Mouse (Mus musculus) bone marrow macrophage, adult 2 months (primary cell): Measurements from ENCODE around the gene Hist1h3i.

Experiments
- CTCF ChIP-seq: IDR thresholded peaks from 2 replicates; pipeline ENCODE4 v1.5.1; 2012; ENCODE audit warnings: low read depth, mild to moderate bottlenecking, low read length, moderate library complexity
- POLR2A ChIP-seq: IDR thresholded peaks from 2 replicates; pipeline ENCODE4 v1.6.1; 2012; ENCODE audit warnings: mild to moderate bottlenecking, low read depth, low read length, borderline replicate concordance

DNA sequence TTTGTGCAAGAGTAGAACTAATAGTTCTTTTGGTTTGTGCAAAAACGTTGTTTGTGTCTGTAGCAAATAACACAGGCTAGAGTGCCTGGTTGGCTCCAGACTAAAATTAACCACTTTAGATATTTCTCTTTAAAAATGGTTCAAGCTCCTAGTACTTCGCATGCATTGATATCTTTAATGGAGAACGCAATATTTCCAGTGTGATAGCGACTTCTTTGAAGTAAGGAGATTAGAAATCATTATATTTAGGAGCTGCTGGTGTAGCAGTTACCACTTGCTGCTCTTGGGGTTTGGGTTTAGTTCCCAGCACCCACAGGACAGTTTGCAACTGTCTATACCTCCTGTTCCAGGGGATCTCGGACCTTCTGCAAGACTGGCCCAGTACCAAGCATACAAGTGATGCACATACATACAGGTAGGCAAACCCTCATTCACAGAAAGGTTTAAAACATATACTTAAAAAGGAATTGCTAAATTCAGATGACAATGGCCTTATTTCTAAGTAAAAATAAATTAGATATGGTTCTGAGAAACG lies 2.1 kb downstream of the Hist1h3i start:
- TF ChIP-seq CTCF (no peak), POLR2A (no peak)
